Mouse (Mus musculus) right cerebral cortex, adult 2 months (tissue): ENCODE measurements around the gene E130114P18Rik.
A peak's percentile ranks its signal among the peaks of the same experiment; 100 is the strongest.

Experiments
- DNase-seq, 2 experiments: peaks; one replicate each; pipeline ENCODE4 v3.0.0; 2021 to 2022; ENCODE audit warnings: low spot score in 2 of 2

Gene E130114P18Rik

DNA sequence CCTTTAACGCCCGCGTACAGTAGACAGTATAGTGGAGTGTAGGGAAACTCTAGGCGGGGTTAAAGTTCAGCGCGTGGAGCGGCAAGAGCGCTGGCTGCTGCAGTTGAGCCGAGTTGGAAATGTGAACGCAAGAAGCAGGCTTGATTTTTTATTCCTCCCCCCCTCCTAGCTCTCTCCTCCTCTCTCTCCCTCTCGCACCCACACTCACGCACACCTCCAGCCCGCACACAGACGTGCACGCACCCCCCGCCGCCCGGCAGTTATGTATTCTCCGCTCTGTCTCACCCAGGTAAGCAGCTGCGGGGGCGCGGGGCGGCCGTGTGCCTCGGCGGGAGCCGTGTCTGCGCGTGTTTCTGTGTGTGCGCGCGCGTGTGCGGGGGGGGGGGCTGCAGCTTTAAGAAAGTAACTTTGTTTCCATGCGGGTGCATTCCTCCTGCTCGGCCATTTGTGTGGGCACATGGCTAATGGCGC is at the start of gene E130114P18Rik:
TSS of gene E130114P18Rik (minus strand) at position 373 of the 471 bp plus-strand sequence.
- peak in 1 of 2 experiments; percentile 44 for DNase-seq

DNA sequence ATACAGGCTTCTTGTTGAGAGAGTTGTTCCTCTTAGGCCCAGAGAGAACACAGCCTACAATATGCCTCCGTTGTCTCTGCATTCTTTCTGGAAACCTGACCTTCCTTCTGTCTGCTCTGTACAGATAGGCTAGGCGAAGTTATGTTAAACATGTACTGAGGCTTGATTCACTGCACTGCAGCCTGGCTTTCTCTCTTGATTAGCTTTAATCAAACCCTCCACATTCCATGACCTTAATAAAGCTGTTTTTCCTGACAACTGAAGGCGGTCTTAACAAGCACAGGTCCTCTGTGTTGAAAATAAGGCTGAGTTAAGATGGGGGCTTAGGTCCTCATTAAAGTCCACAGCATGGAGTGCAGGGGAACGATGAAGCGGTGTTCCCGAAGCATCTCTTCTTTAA is 49.2 kb upstream of the E130114P18Rik start:
- DNase-seq: no peak

DNA sequence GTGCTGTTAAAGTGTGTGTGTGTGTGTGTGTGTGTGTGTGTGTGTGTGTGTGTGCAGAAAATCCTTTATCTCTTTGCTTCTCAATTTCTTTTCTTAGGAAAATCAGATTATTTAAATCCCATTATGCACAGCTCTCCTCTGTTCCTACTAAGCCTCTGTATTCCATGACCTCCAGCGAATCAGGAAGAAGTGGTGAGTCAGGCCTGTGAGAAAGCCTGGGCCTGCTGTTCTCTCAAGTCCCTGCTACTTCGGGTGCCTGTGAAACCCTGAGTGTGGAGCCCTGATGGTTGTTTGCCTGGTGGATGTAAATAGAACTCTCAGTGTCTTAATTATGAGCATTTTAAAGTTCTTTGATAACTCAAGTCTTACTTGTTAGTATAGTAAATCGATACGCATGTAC is 48.0 kb upstream of the E130114P18Rik start:
- no peak for DNase-seq

DNA sequence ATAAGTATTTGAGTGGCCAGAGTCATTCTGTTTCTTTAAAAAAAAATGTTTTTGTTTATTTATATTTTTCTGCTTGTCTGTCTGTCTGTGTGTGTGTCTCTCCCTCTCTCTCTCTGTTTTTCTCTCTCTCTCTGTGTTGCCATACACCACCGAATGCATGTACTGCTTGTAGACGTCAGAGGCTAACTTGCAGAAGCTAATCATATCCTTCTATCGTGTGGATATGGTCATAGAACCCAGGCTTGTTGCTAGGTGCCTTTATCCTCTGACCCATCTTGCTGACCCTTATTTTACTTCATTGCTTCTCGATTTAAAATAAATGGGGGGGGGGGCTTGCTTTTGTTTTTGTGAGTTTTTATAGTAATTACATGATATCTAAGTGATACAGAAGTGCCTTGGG is 47.6 kb upstream of the E130114P18Rik start:
- no peak for DNase-seq

DNA sequence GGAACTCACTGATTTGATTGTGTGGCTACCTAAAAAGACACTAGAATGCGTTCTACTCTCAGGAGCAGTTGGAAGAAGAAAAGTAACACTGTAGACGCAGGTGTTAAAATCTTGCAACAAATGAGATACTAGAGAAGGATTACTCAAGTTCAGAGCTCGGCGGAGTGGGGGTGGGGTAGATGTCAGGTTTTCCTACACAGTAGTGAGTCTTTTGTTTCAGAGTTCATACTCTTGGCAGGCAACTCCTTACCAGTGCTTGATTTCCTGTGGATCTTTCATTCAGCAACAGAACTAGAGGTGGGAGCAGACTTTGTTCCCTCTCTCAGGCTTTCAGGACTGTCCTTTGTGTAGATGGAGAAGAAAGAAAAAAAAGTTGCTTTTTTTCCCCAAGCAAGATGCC is 46.6 kb upstream of the E130114P18Rik start:
- DNase-seq: no peak

DNA sequence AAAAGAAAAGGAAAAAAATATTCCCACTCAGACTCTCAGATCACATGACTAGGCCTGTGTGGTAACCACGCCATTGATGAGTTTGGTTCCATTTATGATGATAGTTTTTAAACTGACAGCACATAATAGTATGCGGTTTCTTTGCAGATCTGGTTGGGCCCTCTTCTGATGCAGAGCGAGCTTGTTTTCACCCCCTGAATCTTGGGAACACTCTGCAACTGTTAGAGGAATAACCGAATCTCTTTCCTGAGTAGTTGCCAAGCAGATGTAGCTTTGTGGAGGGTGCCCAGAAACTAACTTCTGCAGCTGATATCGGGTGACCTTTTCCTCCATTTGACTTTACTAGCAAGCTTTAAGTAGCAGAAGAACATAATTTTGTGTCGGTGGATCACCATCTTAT is 45.6 kb upstream of the E130114P18Rik start:
- no peak for DNase-seq

DNA sequence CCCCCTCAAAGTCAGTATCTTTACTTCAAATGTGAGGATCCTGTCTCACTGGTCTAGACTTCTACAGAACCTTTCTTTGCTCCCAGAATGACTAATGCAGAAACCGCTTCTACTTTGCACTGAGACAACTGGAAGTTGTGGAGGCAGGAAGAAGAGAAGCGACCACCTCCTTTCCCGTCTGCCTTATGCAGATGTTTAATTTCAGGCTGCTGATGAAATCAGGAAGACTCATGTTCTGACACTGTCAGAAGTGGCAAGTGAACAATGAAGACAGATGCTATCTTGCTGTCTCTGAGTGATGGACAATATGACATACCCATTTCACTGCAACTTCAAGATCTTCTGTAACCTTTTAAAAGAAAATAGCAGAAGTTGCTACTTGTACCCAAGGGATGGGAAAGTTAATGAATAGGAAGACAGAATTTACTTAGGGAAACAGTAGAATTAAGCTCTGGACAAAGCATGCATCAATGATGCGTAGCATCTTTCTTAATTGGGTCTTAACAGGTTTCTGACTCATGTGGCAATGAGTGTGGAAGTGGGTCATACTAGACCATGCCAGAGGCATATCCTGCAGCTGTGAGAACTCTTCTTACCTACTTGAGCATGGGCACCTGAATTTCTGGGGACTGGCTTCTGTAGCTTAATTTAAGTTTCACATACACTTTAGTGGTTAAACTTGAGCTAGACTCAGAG is 43.8 kb upstream of the E130114P18Rik start:
- no peak for DNase-seq

DNA sequence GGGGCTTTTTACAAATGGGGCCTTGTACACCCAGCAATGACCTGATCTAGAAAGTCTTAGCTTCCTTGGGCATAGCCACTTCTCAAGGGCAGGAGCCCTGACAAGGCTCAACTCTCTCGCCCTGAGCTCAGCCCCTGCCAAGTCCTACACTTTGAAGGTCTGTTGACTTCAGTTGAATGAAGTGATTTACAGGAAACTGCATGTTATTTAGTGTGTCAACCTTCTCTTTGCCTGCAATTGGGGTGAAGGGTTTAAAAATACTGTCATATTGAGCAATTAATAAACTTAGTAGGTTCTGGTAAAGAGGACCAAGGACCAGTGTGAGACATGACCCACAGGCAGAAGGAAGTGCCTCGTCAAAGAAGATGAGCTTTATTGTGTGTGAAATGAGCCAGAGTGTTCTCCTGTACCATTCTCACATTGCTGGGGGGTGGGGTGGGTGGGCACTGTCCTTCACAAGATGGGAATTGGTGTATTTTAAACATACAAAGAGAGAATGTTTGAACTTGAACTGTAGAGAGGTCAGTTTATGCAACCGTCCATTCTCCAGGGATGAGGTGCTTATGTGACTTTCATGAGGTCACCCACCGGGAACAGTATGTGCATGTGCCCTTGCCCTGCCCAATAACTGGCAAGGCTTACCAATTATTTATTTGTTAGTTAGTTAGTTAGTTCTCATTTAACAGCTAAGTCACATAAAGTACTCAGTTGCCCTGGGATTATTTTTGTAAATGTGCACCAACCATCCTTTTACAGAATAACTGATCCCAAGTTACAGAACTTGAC is 42.8 kb upstream of the E130114P18Rik start:
- no peak for DNase-seq

DNA sequence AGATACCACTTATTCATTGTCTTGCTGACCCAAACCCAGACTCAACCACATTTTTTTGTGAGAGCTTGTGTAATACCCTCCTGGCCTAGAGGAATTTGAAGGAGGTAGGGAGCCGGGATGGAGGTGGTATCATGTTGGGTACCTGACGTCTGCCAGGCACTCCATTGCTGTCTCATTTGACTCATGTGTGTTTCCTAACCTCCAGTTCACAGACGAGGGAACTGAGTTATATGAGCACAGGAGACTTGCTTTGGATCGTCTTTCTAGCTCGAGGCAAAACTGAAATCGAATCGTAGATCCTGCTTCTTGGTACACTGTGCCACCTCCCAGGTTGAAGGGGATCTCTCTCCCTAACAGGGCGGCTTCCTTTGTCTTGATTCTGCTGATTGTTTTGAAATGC is 41.2 kb upstream of the E130114P18Rik start:
- DNase-seq: no peak

DNA sequence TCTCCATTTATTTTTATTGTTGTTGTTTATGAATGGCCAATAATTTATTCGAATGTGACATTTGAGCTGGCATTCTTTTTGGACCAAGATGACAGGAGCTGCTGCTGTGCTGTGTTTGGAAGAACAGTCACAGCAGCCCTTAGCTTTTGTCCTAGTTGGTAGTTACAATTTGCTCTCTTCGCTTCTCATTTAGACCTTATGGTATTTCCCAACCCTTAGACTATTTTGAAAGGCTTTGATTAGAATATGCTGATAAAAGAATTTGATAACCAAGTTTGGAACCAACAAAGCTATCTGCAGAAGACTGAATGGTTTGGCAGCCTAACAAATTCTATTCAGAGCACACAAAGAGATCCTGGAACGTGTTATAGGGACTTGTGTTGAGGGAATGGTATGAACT is 40.6 kb upstream of the E130114P18Rik start:
- no peak for DNase-seq

DNA sequence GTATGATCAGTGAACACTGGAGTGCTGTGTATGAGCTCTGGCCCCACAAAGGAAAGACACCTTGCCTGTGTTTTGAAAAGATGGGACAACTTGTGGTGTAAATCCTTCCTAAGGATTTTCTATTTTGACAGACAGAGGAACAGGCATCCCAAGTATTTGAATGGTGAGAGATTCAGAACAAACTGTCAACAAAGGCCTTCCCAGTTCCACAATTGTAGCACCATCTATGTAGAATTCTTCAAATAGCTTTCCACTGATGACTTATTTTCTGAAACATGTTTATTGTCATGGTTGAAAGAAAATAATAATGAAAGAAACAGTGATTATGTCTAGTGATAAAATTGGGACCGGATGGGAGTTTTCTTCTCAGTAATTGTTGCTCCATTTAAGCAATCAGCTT is 39.9 kb upstream of the E130114P18Rik start:
- DNase-seq: no peak

DNA sequence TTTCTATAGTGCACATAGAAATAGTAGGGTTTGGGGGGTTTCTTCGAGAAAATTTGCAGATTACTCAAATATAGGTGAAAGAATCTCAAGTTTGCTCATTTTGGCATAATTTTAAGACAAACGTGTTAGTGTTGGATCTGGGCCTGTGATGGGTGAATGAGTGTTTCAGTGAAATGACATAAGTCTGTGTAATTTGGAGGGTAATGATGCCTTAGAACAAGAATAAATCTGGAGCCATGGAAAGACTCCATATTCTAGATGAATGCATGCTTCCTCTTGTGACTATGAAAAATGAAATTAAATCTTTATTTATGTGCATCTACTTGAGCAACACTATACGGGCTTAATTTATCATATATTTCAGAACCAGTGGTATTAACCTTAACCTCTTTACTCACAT is 38.9 kb upstream of the E130114P18Rik start:
- DNase-seq: no peak

DNA sequence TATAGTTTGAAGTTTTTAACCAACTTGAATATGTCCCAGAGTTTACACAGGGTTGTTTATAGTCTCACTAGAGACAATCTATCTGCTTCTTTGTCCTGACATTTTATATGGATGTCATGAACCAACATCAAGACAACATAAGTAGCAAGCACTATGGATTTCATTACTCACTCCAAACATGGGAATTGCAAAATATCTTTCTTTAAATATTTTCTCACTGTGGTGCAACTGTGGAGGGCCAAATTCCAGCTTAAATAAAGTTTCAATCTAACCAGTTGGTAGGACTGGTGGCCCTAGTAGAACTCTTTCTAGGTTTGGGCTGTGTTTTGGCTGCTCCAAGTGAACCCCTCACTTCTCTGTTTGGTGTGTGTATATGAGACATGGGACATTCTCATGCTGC is 38.1 kb upstream of the E130114P18Rik start:
- DNase-seq: no peak

DNA sequence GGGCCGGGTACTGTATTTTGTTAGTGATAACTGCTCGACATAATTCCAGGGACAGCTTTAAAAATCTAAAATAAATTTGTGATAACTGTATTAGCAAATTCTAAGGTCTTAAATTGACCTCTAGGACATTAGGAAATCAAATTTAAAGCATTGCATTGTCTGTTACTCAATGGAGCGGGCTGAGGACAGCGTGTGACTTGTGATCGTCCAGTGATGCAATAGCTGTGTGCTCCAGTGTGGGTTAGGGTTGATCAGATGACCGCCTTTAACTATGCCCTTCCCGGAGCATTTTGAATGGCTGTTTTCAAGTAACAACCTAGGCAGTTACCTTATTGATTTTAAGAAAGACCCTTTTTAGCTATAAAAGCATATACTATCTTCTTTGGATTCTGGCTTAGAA is 36.6 kb upstream of the E130114P18Rik start:
- DNase-seq: no peak

DNA sequence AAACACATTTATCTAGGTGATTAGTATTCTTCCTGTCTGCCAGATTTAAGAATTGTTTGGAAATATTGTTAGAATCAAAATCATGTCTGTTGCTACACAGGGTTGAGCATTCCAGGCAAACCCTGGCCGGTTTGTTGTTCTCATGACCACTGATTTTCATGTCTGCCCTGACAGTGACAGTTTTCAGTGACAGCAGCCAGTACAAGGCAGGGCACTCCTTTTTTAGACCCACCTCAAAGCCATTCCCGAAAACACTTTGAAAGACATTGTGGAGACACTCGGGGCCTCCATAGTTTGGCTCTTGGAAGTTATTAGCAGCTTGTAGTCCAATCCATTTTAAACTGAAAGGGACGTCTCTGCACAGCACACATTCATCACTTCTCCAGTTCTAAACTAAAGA is 36.1 kb upstream of the E130114P18Rik start:
- no peak for DNase-seq

DNA sequence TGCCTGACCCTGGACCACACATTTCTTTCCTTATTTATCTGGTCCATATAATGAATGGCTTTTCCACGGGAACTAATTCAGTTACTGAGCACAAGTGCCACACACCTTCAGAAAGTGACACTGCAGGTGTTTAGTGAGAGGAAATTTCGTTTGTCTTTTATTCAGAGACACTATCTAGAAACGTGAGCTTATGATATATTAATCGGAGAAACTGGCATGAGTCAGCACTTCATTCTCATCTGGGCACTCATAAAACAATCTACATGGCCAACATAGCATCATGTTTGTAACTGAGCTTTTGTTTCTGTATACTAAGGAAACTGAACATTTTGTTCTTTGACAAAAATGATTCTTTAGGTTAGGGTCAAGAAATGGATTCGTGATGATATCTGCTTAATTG is 35.2 kb upstream of the E130114P18Rik start:
- DNase-seq: no peak

DNA sequence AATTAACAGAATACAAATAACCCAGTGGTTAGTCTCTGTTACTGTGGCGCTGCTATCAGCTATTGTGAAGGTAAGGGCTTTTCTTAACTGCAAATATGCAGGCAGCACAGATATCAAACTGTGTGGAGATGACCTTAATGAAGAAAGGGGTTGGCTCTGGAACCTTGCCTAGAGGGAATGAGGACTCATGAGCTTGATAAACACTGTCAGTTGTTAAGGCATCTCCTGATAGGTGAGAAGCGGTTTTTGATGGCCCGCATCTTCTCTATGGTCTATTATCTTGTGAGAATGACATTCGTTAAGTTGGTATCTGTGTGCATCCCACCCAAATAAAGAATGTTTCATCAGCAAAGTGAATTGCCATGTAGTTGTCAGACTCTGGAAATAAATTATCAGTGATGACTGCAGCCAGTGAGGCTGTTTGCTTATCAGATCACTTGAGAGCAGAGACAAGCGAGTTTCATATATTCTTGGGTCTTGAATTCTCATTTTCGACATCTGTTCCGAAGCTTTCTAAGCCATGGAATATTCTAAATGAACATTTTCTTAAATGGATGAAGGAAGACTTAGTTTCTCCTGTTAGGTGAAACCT is 32.6 kb upstream of the E130114P18Rik start:
- DNase-seq: no peak

DNA sequence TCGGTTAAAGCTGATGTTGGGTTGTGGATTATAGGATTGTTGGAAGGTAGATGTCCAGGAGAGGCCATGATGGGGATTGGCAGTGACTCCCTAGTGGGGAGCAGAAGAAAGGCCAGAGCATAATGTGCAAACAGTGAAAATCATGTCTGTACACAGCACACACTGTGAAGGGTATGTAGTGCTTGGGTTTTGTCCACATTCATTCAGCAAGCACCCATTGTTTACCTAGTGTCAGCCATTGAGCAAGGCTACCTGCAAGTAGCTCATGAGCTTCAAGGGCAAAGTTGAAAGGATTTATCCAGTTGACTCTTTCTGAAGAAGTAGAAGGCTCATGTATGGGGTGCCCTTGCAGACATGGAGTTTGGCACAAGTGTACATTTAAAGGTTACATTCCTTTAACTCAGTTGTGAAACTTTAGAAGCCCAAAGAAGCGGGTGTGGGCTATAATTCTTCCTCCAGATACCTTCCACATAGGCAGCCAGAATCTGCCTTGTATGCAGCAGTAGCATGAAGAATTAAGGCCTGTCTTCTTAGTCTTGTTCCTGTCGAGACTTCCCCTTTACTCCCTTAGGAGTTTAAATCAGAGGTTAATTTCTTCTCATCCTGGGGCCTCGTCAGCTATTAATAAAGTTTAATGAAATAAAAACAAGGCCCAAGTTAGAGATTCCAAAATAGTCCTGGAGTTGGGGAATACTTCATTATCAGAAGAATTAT is 31.9 kb upstream of the E130114P18Rik start:
- DNase-seq: no peak

DNA sequence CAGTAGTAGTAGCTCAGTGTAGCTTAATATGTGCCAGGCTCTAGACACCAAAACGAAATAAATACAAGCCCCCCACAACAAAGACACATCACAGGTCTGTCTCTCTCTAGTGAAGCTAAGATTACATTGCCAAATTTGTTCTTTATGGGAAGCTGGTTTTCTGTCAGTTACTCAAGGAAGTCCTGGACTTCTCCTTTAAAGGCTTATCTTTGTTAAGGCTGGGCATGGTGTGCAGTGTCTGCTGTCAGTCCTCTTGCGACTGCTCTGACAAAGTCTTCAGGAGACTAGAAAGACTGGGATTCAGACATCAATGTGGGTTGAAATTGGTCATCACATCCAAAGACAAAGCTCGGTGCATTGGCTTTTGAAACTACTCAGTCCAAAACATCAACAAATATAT is 31.0 kb upstream of the E130114P18Rik start:
- no peak for DNase-seq

DNA sequence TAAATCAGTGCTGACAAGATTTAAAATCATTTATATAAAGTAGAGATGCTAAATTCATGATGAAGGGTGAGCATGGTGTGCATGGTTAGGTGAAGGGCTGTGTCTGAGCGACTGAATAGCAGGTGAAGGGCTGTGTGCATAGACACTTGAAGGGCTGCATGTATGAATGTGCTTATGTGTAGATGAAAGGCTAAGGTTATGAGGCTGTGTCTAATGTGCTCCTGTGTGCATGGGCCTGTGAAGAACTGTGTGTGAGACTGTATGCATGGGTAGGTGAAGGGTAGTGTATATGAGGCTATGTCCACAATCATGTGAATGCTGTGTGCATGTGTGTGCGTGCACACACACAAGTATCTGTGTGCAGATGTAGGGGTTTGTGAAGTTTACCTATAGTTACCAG is 29.0 kb upstream of the E130114P18Rik start:
- DNase-seq: no peak

DNA sequence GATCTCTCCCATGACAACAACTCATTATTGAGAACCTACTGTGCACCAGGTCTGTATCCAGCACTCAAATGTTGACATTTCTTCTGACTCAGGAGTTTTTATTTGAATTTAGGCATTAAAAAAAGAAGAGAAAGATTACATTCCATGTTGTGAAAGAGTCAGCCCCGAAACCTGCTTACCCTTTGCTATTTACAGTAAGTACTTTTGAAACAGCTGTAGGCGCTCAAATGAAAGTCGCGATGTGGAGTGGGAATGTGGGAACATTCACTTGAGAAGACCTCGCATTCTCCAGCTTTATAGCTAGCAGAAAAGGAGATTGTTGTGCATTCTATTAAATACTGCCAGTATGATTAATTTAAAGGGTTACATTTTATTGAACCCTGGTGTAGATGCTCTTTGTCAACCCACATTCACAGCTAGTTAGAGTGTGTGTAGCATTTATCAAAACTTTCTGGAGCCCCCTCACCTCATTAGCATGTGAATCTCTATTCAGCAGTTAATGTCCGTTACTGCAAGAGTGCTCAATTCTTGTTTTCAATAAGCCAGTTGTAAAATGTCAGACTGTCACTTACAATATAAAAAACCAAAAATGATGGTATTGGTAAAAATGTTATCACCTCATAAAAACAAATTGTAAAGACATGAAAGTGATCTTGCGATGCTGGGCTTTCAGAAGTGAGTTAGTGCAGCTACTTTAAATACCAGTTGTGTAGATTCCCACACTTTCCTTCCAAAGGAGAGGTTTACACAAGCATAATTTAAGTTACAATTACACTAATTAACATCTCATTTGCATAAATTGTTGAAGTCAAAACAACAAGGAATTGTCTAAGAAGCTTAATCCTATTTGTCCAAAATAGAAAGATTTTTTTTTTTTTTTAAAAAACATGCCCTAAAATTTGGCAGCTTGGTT is 28.3 kb upstream of the E130114P18Rik start:
- no peak for DNase-seq
